Mouse (Mus musculus): ENCODE data around the gene Zp3r.

The Zp3r gene

GRCm38 (mm10) chr1:130629521-130629920 is at the start of gene Zp3r:
Gene Zp3r, minus strand, starts transcription at chr1:130629621.
- in situ Hi-C loops (cut with MboI, MseI), result no loop called here

- in situ Hi-C loops (cut with MboI, MseI), result no loop called here
These were observed 49.1 kb upstream of the Zp3r start for GRCm38 (mm10) chr1:130678551-130678950.

DNA sequence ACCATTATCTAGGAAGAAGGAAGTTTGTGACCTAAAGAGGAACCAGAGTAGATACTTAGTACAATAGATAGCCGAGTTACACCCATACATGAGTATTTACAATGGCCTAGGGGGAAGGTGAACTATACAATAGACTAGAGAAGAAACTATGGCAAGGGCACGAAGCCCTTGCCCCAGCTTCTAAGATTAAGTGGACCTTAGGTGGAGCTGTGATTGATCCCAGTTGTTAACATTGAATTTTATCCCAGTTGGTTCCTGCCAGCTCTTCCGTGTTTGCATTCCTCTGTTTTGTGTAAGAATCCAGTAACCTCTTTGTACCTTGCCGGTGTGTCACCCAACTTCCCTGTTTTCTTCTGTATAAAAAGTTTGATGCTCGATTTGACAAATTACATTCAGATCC is 34.2 kb upstream of the Zp3r start:
- in situ Hi-C loops (cut with MboI, MseI), result loop anchor here in 1 of 2 experiments (10.0 kb wide), 1 partner anchor 769 kb away; no protein-coding TSS in a partner anchor

GRCm38 (mm10) chr1:130661454-130661853 is 32.0 kb upstream of the Zp3r start, which contains the start of gene C4bp:
Gene C4bp, minus strand, starts transcription at chr1:130661632.
- in situ Hi-C loops (cut with MboI, MseI), result loop anchor here in 1 of 2 experiments (10.0 kb wide), 1 partner anchor 767 kb away; no protein-coding TSS in a partner anchor

GRCm38 (mm10) chr1:130659641-130660040 is 30.2 kb upstream of the Zp3r start:
- in situ Hi-C loops (cut with MboI, MseI), result loop anchor here in 1 of 2 experiments (10.0 kb wide), 1 partner anchor 765 kb away; no protein-coding TSS in a partner anchor

- in situ Hi-C loops (cut with MboI, MseI), result no loop called here
These were observed 14.7 kb upstream of the Zp3r start for GRCm38 (mm10) chr1:130644103-130644502.

- in situ Hi-C loops (cut with MboI, MseI), result no loop called here
These were observed 11.5 kb upstream of the Zp3r start for GRCm38 (mm10) chr1:130640967-130641366.

GRCm38 (mm10) chr1:130633761-130634410 is 4.5 kb upstream of the Zp3r start:
- in situ Hi-C loops (cut with MboI, MseI), result loop anchor here (5.0 kb wide), 2 partner anchors 57 to 87 kb away; no protein-coding TSS in a partner anchor

DNA sequence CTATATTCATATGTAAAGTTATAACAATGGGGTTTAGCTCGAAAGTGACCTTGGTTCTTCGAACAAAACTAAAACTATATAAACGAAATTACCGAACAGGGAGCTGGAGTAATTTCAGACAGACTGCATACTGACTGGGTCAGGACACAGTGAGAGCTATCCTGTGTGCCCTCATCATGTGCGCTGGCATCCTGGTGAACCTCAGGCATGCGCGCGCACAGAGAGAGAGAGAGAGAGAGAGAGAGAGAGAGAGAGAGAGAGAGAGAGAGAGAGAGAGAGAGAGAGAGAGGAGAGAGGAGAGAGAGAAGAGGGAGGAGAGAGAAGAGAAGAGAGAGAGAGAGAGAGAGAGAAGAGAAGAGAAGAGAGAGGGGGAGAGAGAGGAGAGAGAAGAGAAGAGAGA is 3.9 kb upstream of the Zp3r start:
- in situ Hi-C loops (cut with MboI, MseI), result loop anchor here (5.0 kb wide), 2 partner anchors 56 to 86 kb away; no protein-coding TSS in a partner anchor

DNA sequence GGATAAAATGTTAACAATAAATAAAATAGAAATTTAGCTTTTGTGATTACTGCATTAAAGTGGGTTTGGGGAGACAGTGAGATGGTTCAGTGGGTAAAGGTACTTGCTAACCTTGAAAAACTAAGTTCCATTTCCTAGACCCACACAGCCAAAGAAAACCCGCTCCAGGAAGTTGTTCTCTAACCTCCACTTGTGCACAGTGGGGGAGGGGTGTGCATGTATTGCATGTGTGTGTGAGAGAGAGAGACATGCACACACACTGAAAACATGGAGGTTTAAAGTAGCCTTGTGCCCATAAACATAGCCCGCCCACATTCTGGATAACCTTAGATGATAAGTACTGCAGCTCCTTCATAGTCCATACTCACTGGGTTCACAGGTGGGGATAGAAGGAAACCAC is 33.1 kb downstream of the Zp3r start:
- in situ Hi-C loops (cut with MboI, MseI), result no loop called here

- in situ Hi-C loops (cut with MboI, MseI), result no loop called here
These were observed 40.8 kb downstream of the Zp3r start for GRCm38 (mm10) chr1:130588659-130589058.

- in situ Hi-C loops (cut with MboI, MseI), result loop anchor here (5.0 to 10.0 kb wide), 2 partner anchors 56 to 1878 kb away; no protein-coding TSS in a partner anchor
These were observed 53.0 kb downstream of the Zp3r start for GRCm38 (mm10) chr1:130576389-130576788.

DNA sequence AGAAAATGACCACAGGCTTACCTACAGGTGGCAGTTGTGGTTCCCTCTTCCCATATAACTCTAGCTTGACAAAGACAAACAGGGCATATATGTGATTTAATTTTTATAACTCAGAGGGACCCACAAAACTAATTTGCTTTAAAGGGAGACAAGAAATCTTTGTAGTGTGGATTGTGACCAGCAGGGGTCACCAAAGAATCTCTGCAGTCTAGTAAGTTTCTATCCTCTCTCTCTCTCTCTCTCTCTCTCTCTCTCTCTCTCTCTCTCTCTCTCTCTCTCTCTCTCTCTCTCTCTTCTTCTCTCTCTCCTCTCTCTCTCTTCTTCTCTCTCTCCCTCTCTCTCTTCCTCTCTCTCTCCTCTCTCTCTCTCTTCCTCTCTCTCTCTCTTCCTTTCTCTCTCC is 53.5 kb downstream of the Zp3r start:
- in situ Hi-C loops (cut with MboI, MseI), result loop anchor here (5.0 to 10.0 kb wide), 2 partner anchors 56 to 1879 kb away; no protein-coding TSS in a partner anchor

DNA sequence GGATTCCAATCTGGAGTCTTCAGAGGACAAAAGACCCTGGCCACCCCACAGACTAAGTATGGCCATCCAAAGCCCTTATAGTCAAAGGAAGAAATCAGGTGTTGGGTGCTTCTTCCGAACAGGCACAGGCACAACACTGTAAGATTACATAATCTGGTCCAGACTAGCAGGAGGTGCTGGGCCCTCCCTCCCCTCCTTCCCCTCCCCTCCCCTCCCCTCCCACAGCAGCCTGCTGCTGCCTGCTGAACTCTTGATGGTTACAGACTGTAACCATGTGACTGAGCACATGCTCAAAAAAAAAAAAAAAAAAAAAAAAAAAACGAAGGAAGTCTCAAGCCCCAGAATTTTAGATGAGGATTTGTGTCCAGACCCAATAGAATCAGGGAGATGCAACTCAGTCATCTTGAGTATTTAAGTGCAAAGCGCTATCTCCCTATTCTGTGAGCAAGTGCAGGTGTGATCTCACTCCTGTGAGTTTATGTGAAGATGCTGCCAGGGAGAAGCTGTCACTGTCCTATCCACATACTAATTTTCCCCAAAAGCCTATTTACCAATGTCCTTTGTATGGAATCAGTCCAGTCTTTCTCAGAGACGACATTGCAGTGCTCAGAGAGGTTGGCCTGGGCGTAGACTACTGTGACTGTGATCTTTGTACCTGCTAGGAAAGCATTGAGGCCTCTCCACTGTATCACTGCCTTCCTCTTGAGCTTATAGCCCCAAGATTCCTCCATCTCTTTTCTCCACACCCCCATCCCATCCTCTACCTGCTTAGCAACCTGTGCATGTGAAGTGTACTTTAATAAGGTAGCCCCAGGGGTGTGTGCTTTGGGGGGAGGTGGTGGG is 77.8 kb downstream of the Zp3r start:
- in situ Hi-C loops (cut with MboI, MseI), result no loop called here

GRCm38 (mm10) chr1:130550242-130551167 is 78.9 kb downstream of the Zp3r start:
- in situ Hi-C loops (cut with MboI, MseI), result no loop called here

DNA sequence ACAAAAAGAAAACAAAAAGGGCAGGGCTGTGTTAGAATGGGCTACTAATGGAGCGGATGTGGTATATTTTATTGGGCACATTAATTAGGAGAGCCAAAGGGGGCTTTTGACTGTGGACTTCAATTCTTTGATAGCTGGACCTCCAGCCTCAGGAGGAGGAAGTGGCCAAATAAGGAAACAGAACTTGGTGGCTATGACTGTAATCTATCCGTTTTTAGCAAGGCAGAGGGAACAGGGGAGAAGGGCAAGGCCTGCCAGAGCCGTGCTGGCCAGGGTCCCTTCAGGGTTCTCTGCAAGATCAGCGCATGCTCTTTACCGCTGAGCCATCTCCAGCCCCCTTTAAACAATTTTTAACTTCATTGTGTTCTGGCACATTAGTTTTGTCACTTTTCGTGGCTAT is 79.7 kb downstream of the Zp3r start:
- in situ Hi-C loops (cut with MboI, MseI), result loop anchor here (5.0 to 10.0 kb wide), 2 partner anchors 83 to 505 kb away; no protein-coding TSS in a partner anchor

GRCm38 (mm10) chr1:130549160-130549559 is 80.3 kb downstream of the Zp3r start:
- in situ Hi-C loops (cut with MboI, MseI), result loop anchor here (5.0 to 10.0 kb wide), 2 partner anchors 83 to 506 kb away; no protein-coding TSS in a partner anchor

GRCm38 (mm10) chr1:130547674-130548429 is 81.6 kb downstream of the Zp3r start:
- in situ Hi-C loops (cut with MboI, MseI), result loop anchor here (5.0 to 10.0 kb wide), 2 partner anchors 84 to 507 kb away; no protein-coding TSS in a partner anchor

All from T-helper 17 cell (primary cell).